Mouse (Mus musculus): ENCODE data around the gene Zfp961.
"Not testable (repeated sequence)": the region's sequence is repeated elsewhere in the genome, so short reads cannot be mapped to it uniquely, and the experiment has no call there.

Gene Zfp961

GRCm38 (mm10) chr8:72019022-72019421, 68.2 kb downstream of the Zfp961 start:
- DNase-seq: not testable (repeated sequence)

GRCm38 (mm10) chr8:72019816-72020215, 69.0 kb downstream of the Zfp961 start:
- DNase-seq: no peak

GRCm38 (mm10) chr8:72024886-72025285, 74.0 kb downstream of the Zfp961 start:
- DNase-seq: not testable (repeated sequence)

GRCm38 (mm10) chr8:72032926-72033325, 82.1 kb downstream of the Zfp961 start:
- DNase-seq: peak; percentile 72 to 75

GRCm38 (mm10) chr8:72040918-72041317, 90.1 kb downstream of the Zfp961 start, which contains the start of gene Olfr372:
Gene Olfr372 (plus strand): TSS chr8:72041218.
- not testable (repeated sequence) for DNase-seq

GRCm38 (mm10) chr8:72042493-72042892, 91.7 kb downstream of the Zfp961 start:
- no peak for DNase-seq

Data from cerebellum, postnatal 10 days (tissue).